Mouse (Mus musculus) forebrain, embryonic 11.5 days (tissue): ENCODE results near the gene Mrps16. TPM values are rescaled to one million over a fixed set of nuclear protein-coding genes. Genes with fewer than 3 reads are reported as not detected.

Experiments
- ATAC-seq: fragments of 200-750 bp; cut with Nextera tagmentation; replicated peaks from 2 replicates; pipeline ENCODE4 v1.8.0; 2017; ENCODE audit warnings: moderate TSS enrichment; ENCODE audit not compliant: low FRiP score
- DNase-seq: peaks from one replicate; pipeline ENCODE4 v3.0.0-alpha.2; 2017; ENCODE audit warnings: low spot score
- H3K27ac ChIP-seq: fragments of 300-500 bp; sonication (generic); 2 replicates; pipeline ENCODE4 v1.5.1; 2014; ENCODE audit warnings: low read depth, low read length
- H3K27me3 ChIP-seq: fragments of 300-500 bp; sonication (generic); 2 replicates; pipeline ENCODE4 v1.6.1; 2014; ENCODE audit warnings: mild to moderate bottlenecking, low read length, mixed read lengths; ENCODE audit not compliant: control insufficient read depth, insufficient read depth
- H3K36me3 ChIP-seq: fragments of 300-500 bp; sonication (generic); 2 replicates; pipeline ENCODE4 v1.6.1; 2014; ENCODE audit warnings: mild to moderate bottlenecking, low read length, moderate library complexity, mixed read lengths; ENCODE audit not compliant: control insufficient read depth, insufficient read depth
- H3K4me1 ChIP-seq: fragments of 300-500 bp; sonication (generic); replicated peaks from 2 replicates; pipeline ENCODE4 v1.6.1; 2014; ENCODE audit warnings: low read length, mixed read lengths; ENCODE audit not compliant: control insufficient read depth, insufficient read depth
- H3K4me2 ChIP-seq: fragments of 300-500 bp; sonication (generic); 2 replicates; pipeline ENCODE4 v1.6.1; 2014; ENCODE audit warnings: low read depth, mild to moderate bottlenecking, low read length, moderate library complexity, mixed read lengths; ENCODE audit not compliant: severe bottlenecking
- H3K4me3 ChIP-seq: fragments of 300-500 bp; sonication (generic); 2 replicates; pipeline ENCODE4 v1.5.1; 2014; ENCODE audit warnings: low read depth, low read length
- H3K9ac ChIP-seq: fragments of 300-500 bp; sonication (generic); 2 replicates; pipeline ENCODE4 v1.6.1; 2014; ENCODE audit warnings: low read length
- H3K9me3 ChIP-seq: fragments of 300-500 bp; sonication (generic); 2 replicates; pipeline ENCODE4 v1.6.1; 2016; ENCODE audit warnings: low read length, mixed read lengths; ENCODE audit not compliant: control insufficient read depth
- WGBS: fragments of 180-500 bp; shearing (Covaris S2); extraction: QIAGEN DNeasy Blood & Tissue Kit; methylation state at CpG from one replicate; pipeline ENCODE4 v1.1.7; 2014; 5-methylcytosine and 5-hydroxymethylcytosine counted together
- polyA plus RNA-seq: library from polyadenylated mRNA; unstranded; fragments of >200 nt; fragmentation: Nextera tagmentation; extraction: Ambion mirVana; gene quantifications from 2 replicates; pipeline ENCODE4 v1.2.1, GENCODE M21; 2014

Gene Mrps16
- polyA plus RNA-seq, 1 experiment from 2014 or later = 69.7 TPM

DNA sequence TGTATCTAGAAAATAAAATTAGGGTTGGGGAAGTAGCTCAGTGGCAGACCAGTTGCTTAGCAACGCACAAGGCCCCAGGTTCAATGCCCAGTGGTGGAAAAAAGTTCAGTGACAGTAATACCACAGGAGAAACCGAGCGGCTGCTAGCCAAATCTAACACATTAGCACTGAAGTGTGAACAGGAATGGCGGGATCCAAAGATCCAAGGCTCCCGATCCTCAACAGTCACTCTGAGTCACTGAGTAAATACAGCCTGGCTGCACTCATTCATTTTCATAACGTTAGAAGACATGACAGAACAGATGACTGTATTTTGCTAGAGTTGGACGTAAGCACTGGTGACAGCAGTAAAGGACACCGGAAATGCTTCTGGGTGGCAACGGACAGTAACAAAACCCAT is 47.5 kb downstream of the Mrps16 start:
- no peaks in the 10 kb centered on the region; the same call in 1 of the 2 replicates for H3K36me3 ChIP-seq

DNA sequence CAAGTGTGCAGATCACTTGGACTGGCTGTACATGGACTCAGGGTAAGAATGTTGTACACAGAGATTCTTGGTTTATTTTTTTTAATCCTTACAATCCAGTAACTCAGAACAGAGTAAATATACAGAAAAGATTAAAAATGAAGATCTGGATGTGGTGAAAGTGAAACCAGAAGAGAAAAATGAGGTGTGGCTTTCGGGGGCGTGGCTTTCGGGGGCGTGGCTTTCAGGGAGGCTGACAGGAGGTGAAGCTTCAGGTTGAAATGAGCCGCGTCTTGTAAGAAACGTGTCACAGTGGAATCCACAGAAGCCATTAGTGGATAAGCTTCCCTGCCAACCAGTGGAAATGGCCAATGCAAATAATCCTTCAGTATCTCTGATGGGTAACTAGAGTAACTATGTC is 52.6 kb downstream of the Mrps16 start:
- no peak overlapping the region for H3K4me2 ChIP-seq
- no peaks in the 10 kb centered on the region for H3K9me3 ChIP-seq
- H3K27ac ChIP-seq = no peak overlapping the region
- H3K9ac ChIP-seq = no peak overlapping the region
- DNase-seq (no peak), ATAC-seq (no peak)
- WGBS = 87% methylated on average over 7 of the region's 7 CpGs
- H3K27me3 ChIP-seq = no peaks in the 10 kb centered on the region
- H3K4me1 ChIP-seq = no peaks in the 10 kb centered on the region; the same call in 1 of the 2 replicates
- no peak overlapping the region for H3K4me3 ChIP-seq
- no peaks in the 10 kb centered on the region; the same call in none of the 2 replicates for H3K36me3 ChIP-seq

More for the DNA sequence above, 47.5 kb downstream of the Mrps16 start:
- no peak for DNase-seq
- H3K4me3 ChIP-seq = no peak overlapping the region
- ATAC-seq = no peak
- peaks cover 2% of the 10 kb centered on the region; the same call in 1 of the 2 replicates for H3K4me1 ChIP-seq
- H3K27me3 ChIP-seq = no peaks in the 10 kb centered on the region
- no peaks in the 10 kb centered on the region for H3K9me3 ChIP-seq
- 92% methylated on average over 9 of the region's 9 CpGs for WGBS
- no peak overlapping the region for H3K27ac ChIP-seq
- H3K9ac ChIP-seq = no peak overlapping the region
- H3K4me2 ChIP-seq = no peak overlapping the region

DNA sequence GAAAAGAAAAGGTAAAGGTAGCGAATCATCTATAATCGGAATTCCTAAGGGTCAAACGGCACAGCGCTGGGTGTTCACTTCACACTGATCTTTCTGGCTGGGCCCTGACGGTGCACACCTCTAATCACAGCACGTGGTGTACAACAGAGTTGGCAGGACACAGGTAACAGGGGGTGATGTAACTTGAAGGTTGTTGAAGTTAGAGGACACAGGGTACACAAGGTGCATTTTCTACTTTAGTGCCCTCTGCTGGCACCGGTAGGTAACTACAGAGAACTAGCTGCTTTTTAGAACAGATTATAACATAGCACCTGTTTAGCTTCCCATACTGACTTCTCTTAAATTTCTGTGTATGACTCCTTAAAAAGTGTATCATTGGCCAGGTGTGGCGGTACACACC is 53.3 kb downstream of the Mrps16 start:
- WGBS = 85% methylated on average over 8 of the region's 8 CpGs
- H3K36me3 ChIP-seq = peaks cover 4% of the 10 kb centered on the region
- H3K9me3 ChIP-seq = no peaks in the 10 kb centered on the region
- H3K4me3 ChIP-seq = no peak overlapping the region
- H3K27ac ChIP-seq = no peak overlapping the region
- no peak overlapping the region for H3K9ac ChIP-seq
- H3K4me1 ChIP-seq = no peaks in the 10 kb centered on the region
- H3K4me2 ChIP-seq = no peak overlapping the region
- ATAC-seq (no peak), DNase-seq (no peak)
- H3K27me3 ChIP-seq = no peaks in the 10 kb centered on the region

DNA sequence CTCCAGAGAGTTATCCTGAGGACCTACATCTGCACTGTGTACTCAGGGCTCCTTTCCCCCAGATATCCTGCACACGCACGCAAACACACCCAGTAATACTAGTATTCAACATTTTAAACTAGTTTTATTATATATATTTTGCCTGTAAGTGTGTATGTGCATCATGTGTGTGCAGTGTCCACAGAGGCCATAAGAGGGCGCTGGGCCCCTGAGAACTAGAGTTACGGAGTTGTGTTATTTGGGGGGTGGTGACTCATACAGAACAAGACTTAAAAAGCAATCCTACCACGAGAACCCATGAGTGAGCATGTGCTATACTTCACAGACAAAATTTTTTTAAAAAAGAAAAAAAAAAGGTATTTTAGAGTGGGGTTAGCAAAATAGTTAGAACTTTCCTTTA is 54.0 kb downstream of the Mrps16 start:
- Histone ChIP-seq H3K4me2 (no peak overlapping the region), H3K4me1 (no peaks in the 10 kb centered on the region), H3K27ac (no peak overlapping the region), H3K4me3 (no peak overlapping the region), H3K36me3 (peaks cover 4% of the 10 kb centered on the region), H3K9me3 (no peaks in the 10 kb centered on the region), H3K27me3 (no peaks in the 10 kb centered on the region), H3K9ac (no peak overlapping the region)
- 95% methylated on average over 5 of the region's 5 CpGs for WGBS
- DNase-seq = no peak
- ATAC-seq = no peak

Other genes with a start within 250 kb of the Mrps16 start
- gene Kcnk5, start 211.8 kb downstream of the Mrps16 start, polyA plus RNA-seq = 14.9 and 15.4 TPM in 2 replicates
- not detected in 2 replicates for gene Kcnk16, start 124.4 kb downstream of the Mrps16 start, polyA plus RNA-seq
- 8.5 and 12.6 TPM in 2 replicates for gene Nudt13, start 98.9 kb downstream of the Mrps16 start, polyA plus RNA-seq
- 77.9 and 78.5 TPM in 2 replicates for gene Ecd, start 45.5 kb downstream of the Mrps16 start, polyA plus RNA-seq
- gene Fam149b, start 45.5 kb downstream of the Mrps16 start, polyA plus RNA-seq = 59.5 and 60.8 TPM in 2 replicates
- gene Dnajc9, start 4.7 kb downstream of the Mrps16 start, polyA plus RNA-seq = 317 and 327 TPM in 2 replicates
- 0.24 and 0.64 TPM in 2 replicates for gene Cfap70, start 58.6 kb upstream of the Mrps16 start, polyA plus RNA-seq
- gene Anxa7, start 86.5 kb upstream of the Mrps16 start, polyA plus RNA-seq = 12.8 and 14.6 TPM in 2 replicates
- gene Mss51, start 103.3 kb upstream of the Mrps16 start, polyA plus RNA-seq = 1.1 and 1.4 TPM in 2 replicates
- gene Ppp3cb, start 152.9 kb upstream of the Mrps16 start, polyA plus RNA-seq = 61.5 and 69.1 TPM in 2 replicates
- gene Usp54, start 247.4 kb upstream of the Mrps16 start, polyA plus RNA-seq = 20.8 and 21.0 TPM in 2 replicates